Mouse (Mus musculus) Muller cell, postnatal 12 days (primary cell): Measurements from ENCODE around the gene Sh3gl2.

Source experiments
- DNase-seq: peaks from one replicate; pipeline ENCODE4 v3.0.0-alpha.2; 2015; ENCODE audit errors: inconsistent ontology term

Gene Sh3gl2

DNA sequence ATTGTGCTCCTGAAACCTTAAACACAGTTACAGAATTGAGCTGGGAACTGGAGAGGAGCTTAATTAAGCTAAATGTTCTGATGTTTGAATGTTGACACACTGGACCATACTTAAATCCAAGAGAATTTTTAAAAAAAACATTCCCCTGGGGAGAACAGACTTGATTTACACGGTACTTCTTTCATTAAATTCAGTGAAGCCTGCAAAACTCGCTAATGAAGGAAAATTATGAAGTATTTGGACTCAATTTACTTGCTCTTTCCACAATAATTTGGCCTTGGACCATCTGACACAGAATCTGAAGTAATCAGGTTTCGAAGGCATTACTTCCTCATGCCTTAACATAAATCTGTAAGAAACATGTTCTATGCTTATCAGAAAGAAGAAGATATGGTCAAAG, 408.4 kb downstream of the Sh3gl2 start:
- DNase-seq = peak; percentile 94

DNA sequence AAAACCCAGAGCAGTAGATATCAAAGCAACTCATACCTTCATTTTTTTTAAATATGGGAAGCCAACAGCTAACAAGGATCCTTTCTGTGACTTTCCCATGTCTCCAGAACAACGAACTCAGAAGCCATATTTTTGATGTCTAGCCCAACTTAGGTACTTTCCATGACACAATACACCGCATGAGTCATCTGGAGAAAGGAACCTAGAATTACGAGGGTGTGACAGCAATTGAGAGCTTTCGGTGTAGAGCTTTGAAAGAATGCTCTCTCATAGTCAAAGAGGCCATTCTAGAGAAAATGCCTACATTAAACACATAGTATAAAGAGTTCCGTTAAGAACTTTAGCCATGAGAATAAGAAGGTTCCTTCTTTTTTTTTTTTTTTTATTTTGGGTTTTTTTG, 413.8 kb downstream of the Sh3gl2 start:
- no peak for DNase-seq

DNA sequence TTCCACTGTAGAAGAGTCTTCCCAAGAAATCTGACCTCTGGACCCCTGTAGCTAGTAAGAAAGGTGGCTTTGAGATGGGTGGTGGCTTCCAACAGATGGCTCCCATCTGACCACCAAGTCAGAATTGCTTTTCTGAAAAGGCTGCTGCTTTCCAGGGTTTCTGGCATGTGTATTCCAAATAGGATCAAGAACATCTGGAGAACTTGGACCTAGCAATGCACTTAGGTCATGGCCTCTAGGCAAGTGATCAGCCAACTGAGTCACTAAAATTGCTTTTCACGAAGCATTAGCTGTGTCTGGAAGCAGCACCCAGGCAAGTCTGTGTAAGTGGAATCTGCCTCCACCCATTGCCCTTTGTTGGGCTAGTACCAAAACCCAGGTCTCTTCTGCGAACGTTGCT, 414.3 kb downstream of the Sh3gl2 start:
- DNase-seq = no peak

DNA sequence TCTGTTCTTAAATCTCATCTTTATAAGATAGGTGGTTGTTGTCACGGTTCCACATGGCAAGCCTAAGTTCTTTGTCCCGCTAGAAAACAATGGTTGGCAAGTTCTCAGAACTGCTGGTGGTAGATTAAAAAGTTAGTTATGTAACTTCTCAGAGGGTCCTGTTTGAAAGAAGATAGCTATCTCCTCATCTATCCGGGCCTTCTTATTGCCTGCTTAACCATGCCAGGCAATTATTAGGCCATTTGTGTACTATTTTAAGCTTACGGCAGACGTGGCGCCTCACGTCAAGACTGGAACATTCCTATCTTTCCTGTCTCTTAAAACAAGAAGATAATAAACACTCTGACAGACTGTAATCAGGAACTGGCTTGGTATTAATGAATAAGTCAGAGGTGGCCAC, 424.5 kb downstream of the Sh3gl2 start:
- no peak for DNase-seq

DNA sequence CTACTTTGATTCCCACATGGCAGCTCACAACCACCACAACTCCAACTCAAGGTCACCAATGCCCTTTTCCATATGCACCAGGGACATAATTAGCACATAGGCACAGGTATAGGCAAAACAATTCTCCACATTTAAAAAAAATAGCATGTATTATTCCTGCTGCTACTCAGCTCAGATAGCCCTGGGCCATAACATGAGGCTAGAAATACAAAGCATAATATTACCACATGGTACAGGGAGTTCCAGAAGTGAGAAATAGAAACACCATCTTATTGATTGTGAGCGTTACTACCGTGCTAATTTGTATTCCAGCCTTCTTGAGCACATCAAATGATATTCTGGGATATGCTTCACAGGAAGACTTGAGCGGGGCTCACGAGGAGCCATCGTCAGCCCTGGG, 464.3 kb downstream of the Sh3gl2 start:
- no peak for DNase-seq

DNA sequence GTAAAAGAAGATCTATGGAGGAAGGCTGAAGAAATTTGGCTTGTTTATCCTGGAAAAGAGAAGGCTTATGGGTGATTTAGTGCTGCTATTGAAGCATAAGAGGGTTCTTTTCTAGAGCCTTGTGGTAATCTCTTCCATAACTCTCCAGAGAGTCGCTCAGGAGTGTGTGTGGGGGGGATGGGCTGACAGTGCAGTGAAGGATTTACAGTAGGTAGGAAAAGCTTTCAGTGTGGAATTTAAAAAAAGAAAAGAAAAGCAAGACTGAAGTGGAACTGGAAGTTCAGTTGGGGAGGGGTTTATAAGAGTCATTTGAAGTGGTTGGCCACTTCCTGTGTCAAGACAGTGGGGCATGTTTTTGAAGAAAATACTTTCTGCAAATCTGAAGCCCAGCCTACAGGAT, 464.8 kb downstream of the Sh3gl2 start:
- DNase-seq = no peak

DNA sequence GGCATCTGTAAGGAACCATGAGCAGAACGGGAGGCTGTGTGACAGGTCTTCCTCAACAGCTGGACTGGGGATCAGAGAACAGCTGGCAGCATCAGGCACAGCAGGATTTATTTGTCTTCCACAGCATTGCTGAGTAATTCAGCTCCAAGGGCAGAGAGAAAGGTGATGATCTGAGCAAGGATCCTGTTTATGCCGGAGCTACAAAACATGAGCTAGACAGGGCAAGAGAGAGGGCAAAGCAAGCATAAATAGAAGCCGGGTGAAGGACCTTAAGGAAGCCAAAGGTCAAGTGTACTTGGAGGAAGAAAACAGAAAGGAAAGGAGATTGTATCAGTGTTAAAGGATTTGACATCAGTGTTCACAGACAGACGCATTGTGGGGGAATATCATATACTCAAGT, 467.4 kb downstream of the Sh3gl2 start:
- DNase-seq = no peak

DNA sequence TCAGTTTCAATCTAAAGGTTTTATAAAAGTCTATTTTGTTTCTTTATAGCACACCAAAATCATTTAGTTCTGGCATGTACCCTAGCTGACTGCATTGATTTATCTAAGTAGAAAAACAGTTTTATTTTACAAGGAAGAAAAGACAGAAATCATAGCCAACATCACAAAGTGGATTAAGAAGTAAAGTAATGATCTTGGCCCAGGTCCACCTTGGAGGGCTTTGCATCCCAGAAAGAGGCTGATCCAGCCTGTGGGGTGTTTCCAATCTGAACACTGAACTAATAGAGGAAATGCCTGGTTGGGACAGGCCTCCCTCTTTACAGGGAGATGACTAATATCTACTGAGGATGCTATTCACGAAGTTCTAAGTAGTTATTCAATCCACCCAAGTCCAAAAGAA, 472.7 kb downstream of the Sh3gl2 start:
- DNase-seq = no peak

DNA sequence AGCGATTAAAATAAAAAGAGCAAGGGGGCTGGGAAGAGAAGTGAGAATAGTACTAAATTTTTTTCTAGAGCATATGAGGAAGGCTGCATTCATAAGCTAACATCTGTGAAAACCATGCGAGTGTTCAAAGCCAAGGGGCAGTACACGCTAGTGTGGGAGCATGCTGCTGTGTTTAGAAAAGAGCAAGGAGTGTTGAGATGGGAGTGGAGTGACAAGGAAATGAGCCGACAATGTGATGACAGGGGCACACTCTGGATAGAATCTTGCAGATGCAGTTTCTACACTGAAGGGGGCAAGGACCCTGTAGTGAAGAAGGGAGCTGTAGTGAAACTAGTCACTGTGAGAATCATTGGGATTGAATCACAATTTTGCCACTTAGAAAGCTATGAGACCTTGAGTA, 481.2 kb downstream of the Sh3gl2 start:
- DNase-seq = no peak
